Mouse (Mus musculus) heart, postnatal 36 days (tissue): ENCODE measurements at regions not wholly inside any gene's neighbourhood (a gene's known extent, or its start where the extent isn't known, plus 50 kb on each side); places are given as distances from the start of the nearest gene placed in this dataset.

Experiments
- DNase-seq, 2 experiments: peaks; one replicate each; pipeline ENCODE4 v3.0.0; 2021 to 2022
- intact Hi-C: fragments of 180-260 bp; cut with DNase I; formaldehyde crosslinking; loops from one replicate; pipeline ENCODE4 v1.15.1; 2025

GRCm38 (mm10) chr12:50118346-50118745 is 530.6 kb downstream of the Prkd1 start:
- DNase-seq, result no peak
- intact Hi-C loops, result no loop called here

- DNase-seq, result no peak
- intact Hi-C loops, result no loop called here
Observed at GRCm38 (mm10) chr12:50122145-50122544, 526.8 kb downstream of the Prkd1 start.

- no peak for DNase-seq
- intact Hi-C loops, result no loop called here
Observed at GRCm38 (mm10) chr12:50122971-50123370, 525.9 kb downstream of the Prkd1 start.

- intact Hi-C loops, result no loop called here
- DNase-seq, result no peak
Observed at GRCm38 (mm10) chr12:50158143-50158542, 490.8 kb downstream of the Prkd1 start.

GRCm38 (mm10) chr12:50187332-50187731 is 461.6 kb downstream of the Prkd1 start:
- no peak for DNase-seq
- intact Hi-C loops, result no loop called here

GRCm38 (mm10) chr12:50190892-50191539 is 457.9 kb downstream of the Prkd1 start:
- DNase-seq, result no peak
- intact Hi-C loops, result no loop called here

- no peak for DNase-seq
- intact Hi-C loops, result no loop called here
Observed at GRCm38 (mm10) chr12:50191733-50192612, 456.9 kb downstream of the Prkd1 start.

- intact Hi-C loops, result no loop called here
Observed at GRCm38 (mm10) chr12:50193501-50193900, 455.4 kb downstream of the Prkd1 start.

GRCm38 (mm10) chr12:50194714-50195113 is 454.2 kb downstream of the Prkd1 start:
- DNase-seq, result no peak
- intact Hi-C loops, result no loop called here

More at GRCm38 (mm10) chr12:50193501-50193900, 455.4 kb downstream of the Prkd1 start:
- no peak for DNase-seq

- intact Hi-C loops, result no loop called here
- DNase-seq, result no peak
Observed at GRCm38 (mm10) chr12:50196339-50196738, 452.6 kb downstream of the Prkd1 start.

- intact Hi-C loops, result no loop called here
- DNase-seq, result no peak
Observed at GRCm38 (mm10) chr12:50241139-50241538, 407.8 kb downstream of the Prkd1 start.

GRCm38 (mm10) chr12:50258901-50259300 is 390.0 kb downstream of the Prkd1 start:
- intact Hi-C loops, result no loop called here
- DNase-seq, result no peak

GRCm38 (mm10) chr12:50261072-50261471 is 387.8 kb downstream of the Prkd1 start:
- no peak for DNase-seq
- intact Hi-C loops, result no loop called here

- intact Hi-C loops, result no loop called here
- no peak for DNase-seq
Observed at GRCm38 (mm10) chr12:50273239-50273880, 375.5 kb downstream of the Prkd1 start.

- no peak for DNase-seq
- intact Hi-C loops, result no loop called here
Observed at GRCm38 (mm10) chr12:50281615-50282014, 367.3 kb downstream of the Prkd1 start.
